ENCODE assay signal across 18 mouse cellular contexts in the genomic region with DNA sequence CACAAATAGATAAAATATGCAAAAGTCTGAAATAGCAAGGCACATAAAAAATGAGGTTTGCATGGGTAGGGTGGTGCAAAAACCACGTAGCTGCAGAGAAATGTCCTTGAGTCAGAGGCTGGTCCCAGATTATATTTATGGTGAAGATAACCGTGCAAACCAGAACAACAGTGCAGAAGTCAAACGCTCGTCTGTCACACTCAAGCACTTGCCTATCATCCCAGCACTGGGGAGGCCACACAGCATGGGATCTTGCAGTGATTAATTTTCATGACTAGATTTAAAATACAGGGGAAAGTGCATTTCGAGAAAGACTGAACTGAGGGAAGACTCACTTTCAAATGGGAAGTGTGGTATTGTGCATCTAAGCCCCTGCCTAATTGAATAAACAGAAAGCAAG.
"Had no signal": no experiment of that assay in that cellular context is flagged by ENCODE, and none has a peak within 500 bp of the region (broad histone marks: within the 10 kb centered on the region; RNA-seq: fewer than 3 reads in every experiment).

No protein-coding gene starts in this region.

- H3K9ac ChIP-seq: kidney, embryonic 15.5 days; limb, embryonic 13.5 days; liver, embryonic 12.5 days; liver, embryonic 15.5 days; lung, embryonic 15.5 days; midbrain, embryonic 12.5 days; midbrain, embryonic 15.5 days; neural tube, embryonic 13.5 days had no signal

- H3K4me3 ChIP-seq: kidney, embryonic 15.5 days; limb, embryonic 10.5 days; limb, embryonic 13.5 days; liver, embryonic 12.5 days; liver, embryonic 15.5 days; lung, embryonic 15.5 days; midbrain, embryonic 12.5 days; midbrain, embryonic 15.5 days; neural tube, embryonic 13.5 days had no signal

- ATAC-seq: liver, embryonic 12.5 days; midbrain, embryonic 15.5 days had no signal

- H3K4me2 ChIP-seq: kidney, embryonic 15.5 days; limb, embryonic 13.5 days; liver, embryonic 12.5 days; liver, embryonic 15.5 days; lung, embryonic 15.5 days; midbrain, embryonic 12.5 days; midbrain, embryonic 15.5 days; neural tube, embryonic 13.5 days had no signal

- H3K27ac ChIP-seq: kidney, embryonic 15.5 days; limb, embryonic 10.5 days; limb, embryonic 13.5 days; liver, embryonic 12.5 days; liver, embryonic 15.5 days; lung, embryonic 15.5 days; midbrain, embryonic 12.5 days; midbrain, embryonic 15.5 days; neural tube, embryonic 13.5 days had no signal

- H3K9me3 ChIP-seq: kidney, embryonic 15.5 days; limb, embryonic 10.5 days; limb, embryonic 13.5 days; liver, embryonic 12.5 days; liver, embryonic 15.5 days; lung, embryonic 15.5 days; midbrain, embryonic 12.5 days; midbrain, embryonic 15.5 days; neural tube, embryonic 13.5 days had no signal

- H3K36me3 ChIP-seq: kidney, embryonic 15.5 days; limb, embryonic 13.5 days; liver, embryonic 12.5 days; lung, embryonic 15.5 days; midbrain, embryonic 12.5 days; midbrain, embryonic 15.5 days; neural tube, embryonic 13.5 days had no signal

- DNase-seq: kidney, adult 11 months; kidney, adult 8-10 months; kidney, postnatal 10 days; kidney, postnatal 36 days; liver; lung, adult 18-20 months; lung, postnatal 10 days; lung, postnatal 36 days; thymus, postnatal 36 days had no signal

- H3K27me3 ChIP-seq: kidney, embryonic 15.5 days; limb, embryonic 13.5 days; liver, embryonic 12.5 days; liver, embryonic 15.5 days; lung, embryonic 15.5 days; midbrain, embryonic 12.5 days; midbrain, embryonic 15.5 days; neural tube, embryonic 13.5 days had no signal
